Mouse (Mus musculus): ENCODE measurements around the gene Inpp5k. TPM values are rescaled to one million over a fixed set of nuclear protein-coding genes. Genes with fewer than 3 reads are reported as not detected.
A peak's percentile ranks its signal among the peaks of the same experiment; 100 is the strongest.

Gene Inpp5k
- polyA plus RNA-seq, 1 experiment from 2014 or later = 43.4 TPM

GRCm38 (mm10) chr11:75650311-75650710 lies 19.5 kb downstream of the Inpp5k start, which contains the start of gene Myo1c:
Myo1c (plus strand) TSS chr11:75650504.
- ATAC-seq = no peak
- Histone ChIP-seq H3K4me2 (replicated peaks) (peak within 1 kb of the TSS; percentile 81), H3K9ac (replicated peaks) (peak within 1 kb of the TSS; percentile 71), H3K36me3 (peaks cover 4% of the 10 kb centered on the region), H3K27me3 (peaks cover 38% of the 10 kb centered on the region), H3K9me3 (no peaks in the 10 kb centered on the region), H3K27ac (peak within 1 kb of the TSS; percentile 11; the same call in 1 of the 2 replicates), H3K4me3 (replicated peaks) (peak within 1 kb of the TSS; percentile 55), H3K4me1 (replicated peaks) (peaks cover 37% of the 10 kb centered on the region)
- 73% methylated on average over 7 of the region's 7 CpGs for WGBS

- peaks cover 43% of the 10 kb centered on the region for H3K4me1 ChIP-seq (replicated peaks)
- ATAC-seq = no peak
- 50% methylated on average over 12 of the region's 13 CpGs for WGBS
These were observed 20.2 kb downstream of the Inpp5k start for GRCm38 (mm10) chr11:75650958-75651425.

GRCm38 (mm10) chr11:75651426-75652221 lies 20.8 kb downstream of the Inpp5k start:
- peaks cover 49% of the 10 kb centered on the region for H3K4me1 ChIP-seq (replicated peaks)

More at GRCm38 (mm10) chr11:75650958-75651425, 20.2 kb downstream of the Inpp5k start:
- peak overlapping the region; percentile 55 for H3K4me3 ChIP-seq (replicated peaks)
- peaks cover 45% of the 10 kb centered on the region for H3K27me3 ChIP-seq
- no peaks in the 10 kb centered on the region for H3K36me3 ChIP-seq
- peak overlapping the region; percentile 71 for H3K9ac ChIP-seq (replicated peaks)
- peak overlapping the region; percentile 81 for H3K4me2 ChIP-seq (replicated peaks)
- H3K9me3 ChIP-seq = no peaks in the 10 kb centered on the region
- H3K27ac ChIP-seq = no peak overlapping the region

GRCm38 (mm10) chr11:75652222-75652941 lies 21.6 kb downstream of the Inpp5k start:
- no peaks in the 10 kb centered on the region for H3K36me3 ChIP-seq
- 23% methylated on average over 20 of the region's 20 CpGs for WGBS
- no peak overlapping the region for H3K27ac ChIP-seq
- H3K4me2 ChIP-seq (replicated peaks) = peak overlapping the region; percentile 81
- no peak for ATAC-seq
- H3K27me3 ChIP-seq = peaks cover 58% of the 10 kb centered on the region
- peak overlapping the region; percentile 71; the same call in 1 of the 2 replicates for H3K9ac ChIP-seq (replicated peaks)
- peaks cover 51% of the 10 kb centered on the region for H3K4me1 ChIP-seq (replicated peaks)
- H3K9me3 ChIP-seq = no peaks in the 10 kb centered on the region
- peak overlapping the region; percentile 55 for H3K4me3 ChIP-seq (replicated peaks)

More at GRCm38 (mm10) chr11:75651426-75652221, 20.8 kb downstream of the Inpp5k start:
- Histone ChIP-seq H3K27ac (peak overlapping the region; percentile 11; the same call in 1 of the 2 replicates), H3K4me3 (replicated peaks) (peak overlapping the region; percentile 55), H3K27me3 (peaks cover 50% of the 10 kb centered on the region), H3K36me3 (no peaks in the 10 kb centered on the region), H3K9ac (replicated peaks) (peak overlapping the region; percentile 71), H3K4me2 (replicated peaks) (peak overlapping the region; percentile 81), H3K9me3 (no peaks in the 10 kb centered on the region)
- WGBS = under 1% methylated on average over 54 of the region's 54 CpGs
- peak; percentile 59 for ATAC-seq

- Histone ChIP-seq H3K4me1 (replicated peaks) (peaks cover 51% of the 10 kb centered on the region), H3K27ac (no peak overlapping the region; the same call in 1 of the 2 replicates), H3K36me3 (no peaks in the 10 kb centered on the region), H3K9me3 (no peaks in the 10 kb centered on the region), H3K27me3 (peaks cover 59% of the 10 kb centered on the region), H3K4me2 (replicated peaks) (peak overlapping the region; percentile 75; the same call in 1 of the 2 replicates), H3K4me3 (replicated peaks) (peak overlapping the region; percentile 55), H3K9ac (replicated peaks) (no peak overlapping the region)
- WGBS = 26% methylated on average over 14 of the region's 14 CpGs
- no peak for ATAC-seq
These were observed 22.3 kb downstream of the Inpp5k start for GRCm38 (mm10) chr11:75652942-75653684.

GRCm38 (mm10) chr11:75653781-75654470 lies 23.1 kb downstream of the Inpp5k start:
- H3K4me2 ChIP-seq (replicated peaks) = peak overlapping the region; percentile 75
- H3K27ac ChIP-seq = no peak overlapping the region
- H3K4me1 ChIP-seq (replicated peaks) = peaks cover 51% of the 10 kb centered on the region
- ATAC-seq = peak; percentile 53
- 1% methylated on average over 41 of the region's 45 CpGs for WGBS
- no peaks in the 10 kb centered on the region for H3K9me3 ChIP-seq
- H3K9ac ChIP-seq (replicated peaks) = peak overlapping the region; percentile 44; the same call in 1 of the 2 replicates
- H3K4me3 ChIP-seq (replicated peaks) = peak overlapping the region; percentile 49
- peaks cover 59% of the 10 kb centered on the region for H3K27me3 ChIP-seq
- no peaks in the 10 kb centered on the region for H3K36me3 ChIP-seq

GRCm38 (mm10) chr11:75654471-75655390 lies 23.9 kb downstream of the Inpp5k start:
- no peak for ATAC-seq
- Histone ChIP-seq H3K36me3 (no peaks in the 10 kb centered on the region), H3K9me3 (no peaks in the 10 kb centered on the region), H3K4me1 (replicated peaks) (peaks cover 51% of the 10 kb centered on the region), H3K4me2 (replicated peaks) (peak overlapping the region; percentile 97), H3K27ac (no peak overlapping the region), H3K9ac (replicated peaks) (0 out of 2 replicates have a peak overlapping the region, but pooled peaks have one; percentile 44), H3K27me3 (peaks cover 59% of the 10 kb centered on the region), H3K4me3 (replicated peaks) (peak overlapping the region; percentile 62)
- WGBS = 38% methylated on average over 25 of the region's 25 CpGs

GRCm38 (mm10) chr11:75655621-75656545 lies 25.1 kb downstream of the Inpp5k start:
- peak; percentile 32; the same call in 1 of the 2 replicates for ATAC-seq
- H3K27me3 ChIP-seq = peaks cover 53% of the 10 kb centered on the region
- 3% methylated on average over 67 of the region's 78 CpGs for WGBS

More at GRCm38 (mm10) chr11:75655621-75656545, 25.1 kb downstream of the Inpp5k start:
- Histone ChIP-seq H3K9me3 (no peaks in the 10 kb centered on the region), H3K4me1 (replicated peaks) (peaks cover 50% of the 10 kb centered on the region), H3K4me2 (replicated peaks) (peak overlapping the region; percentile 97), H3K36me3 (0 out of 2 replicates have a peak, but pooled peaks cover 2% of the 10 kb centered on the region), H3K4me3 (replicated peaks) (peak overlapping the region; percentile 62), H3K9ac (replicated peaks) (peak overlapping the region; percentile 70), H3K27ac (no peak overlapping the region)

Data from midbrain, embryonic 13.5 days (tissue).